Mouse (Mus musculus) neutrophil, adult 83 days (primary cell): ENCODE results near the gene Samd4. TPM values are rescaled to one million over a fixed set of nuclear protein-coding genes. Genes with fewer than 3 reads are reported as not detected.

Source experiments
- total RNA-seq, 2 experiments: library from RNA; stranded (reverse); gene quantifications; one replicate each; pipeline ENCODE4 v1.2.4; 2023

The Samd4 gene
- total RNA-seq, result 1 to 10 TPM in 1 of 2 experiments, under 1 TPM in 1; 0.60 to 1.2 TPM

GRCm38 (mm10) chr14:46882431-46883067 is at the start of gene Samd4:
TSS of gene Samd4 (plus strand) at chr14:46882854.

Other genes with a start within 250 kb of the Samd4 start
- gene Cdkn3, start 122.3 kb upstream of the Samd4 start, total RNA-seq, result 10 to 100 TPM; 49.0 to 51.4 TPM
- gene Cnih1, start 94.4 kb upstream of the Samd4 start, total RNA-seq, result 10 to 100 TPM; 24.2 to 27.7 TPM
- 10 to 100 TPM; 62.9 to 69.8 TPM for gene Gmfb, start 60.6 kb upstream of the Samd4 start, total RNA-seq
- gene Cgrrf1, start 50.7 kb upstream of the Samd4 start, total RNA-seq, result 10 to 100 TPM; 20.0 to 25.4 TPM